Mouse (Mus musculus): ENCODE measurements around the gene Ndufaf4.
"Not testable (repeated sequence)": the region's sequence is repeated elsewhere in the genome, so short reads cannot be mapped to it uniquely, and the experiment has no call there.

The Ndufaf4 gene

GRCm38 (mm10) chr4:24897851-24898515 lies at the start of gene Ndufaf4:
TSS of gene Ndufaf4 (plus strand) at chr4:24898083.
- H3K27me3 ChIP-seq (ENCODE audit: insufficient read depth, low read length), result no peaks in the 10 kb centered on the region; the same call in none of the 2 replicates
- peak within 1 kb of the TSS; percentile 90 for H3K4me3 ChIP-seq (replicated peaks; ENCODE audit: low read length)
- peaks cover 24% of the 10 kb centered on the region for H3K36me3 ChIP-seq (ENCODE audit: insufficient read depth, low read length)
- TF ChIP-seq CTCF (conservative IDR thresholded peaks at IDR 0.05; ENCODE audit: low read length) (no peak), NANOG (IDR thresholded peaks at IDR 0.05; ENCODE audit: borderline replicate concordance, low read length) (no peak), POU5F1 (IDR thresholded peaks at IDR 0.05; ENCODE audit: borderline replicate concordance, low read length) (no peak)
- peaks cover 16% of the 10 kb centered on the region for H3K4me1 ChIP-seq (replicated peaks; ENCODE audit: low read depth, low read length)
- H3K9me3 ChIP-seq (ENCODE audit: low read length), result no peaks in the 10 kb centered on the region

DNA sequence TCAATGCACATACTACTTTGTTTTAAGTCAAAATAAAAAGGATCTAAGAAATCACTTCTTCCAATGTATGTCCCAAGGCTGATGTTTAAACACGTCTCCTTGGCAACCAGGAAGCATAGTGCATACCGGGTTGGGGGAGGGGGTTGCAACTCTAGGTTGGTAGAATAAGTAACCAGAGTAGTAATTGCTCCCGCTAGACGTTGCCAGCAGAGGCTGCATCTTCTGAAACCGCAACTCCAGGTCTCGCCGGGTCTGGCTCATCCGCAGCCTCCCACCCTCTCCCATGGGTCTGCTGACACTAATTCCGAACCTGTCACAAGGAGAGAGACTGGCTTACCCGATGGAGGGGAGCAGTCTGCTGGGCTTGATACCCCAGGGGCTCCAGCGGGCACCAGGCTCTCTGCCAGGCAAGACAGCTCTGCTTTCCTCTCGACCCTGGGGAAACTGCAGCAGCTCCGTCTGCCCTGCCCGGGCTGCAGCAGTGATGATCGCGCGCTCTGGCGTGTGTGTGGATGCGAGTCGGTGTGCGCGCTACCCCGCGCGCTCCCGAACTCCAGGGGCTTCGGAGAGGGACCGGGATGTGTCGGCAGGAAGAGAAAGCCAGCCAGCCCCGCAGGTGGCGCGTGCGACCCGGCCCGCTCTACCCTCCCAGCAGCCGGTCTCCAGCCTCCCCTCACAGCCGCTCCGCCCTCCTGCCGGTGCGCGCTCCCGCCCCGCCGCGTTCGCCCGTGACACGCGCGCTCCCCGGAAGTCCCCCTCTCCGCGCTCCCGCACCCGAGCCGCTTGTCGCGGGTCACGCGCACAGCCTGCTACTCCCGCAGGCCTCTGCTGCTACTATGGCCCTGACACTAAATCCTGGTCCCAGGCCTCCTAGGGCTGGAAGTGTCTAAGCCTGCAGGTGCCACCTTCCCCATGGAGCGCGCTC lies 47.2 kb upstream of the Ndufaf4 start, which contains the start of gene Klhl32:
Klhl32 (minus strand) TSS at position 724 of the 925 bp plus-strand sequence.
- H3K27me3 ChIP-seq (ENCODE audit: insufficient read depth, low read length), result peaks cover 14% of the 10 kb centered on the region
- H3K4me3 ChIP-seq (replicated peaks; ENCODE audit: low read length), result peak within 1 kb of the TSS; percentile 87
- H3K36me3 ChIP-seq (ENCODE audit: insufficient read depth, low read length), result no peaks in the 10 kb centered on the region
- TF ChIP-seq POU5F1 (IDR thresholded peaks at IDR 0.05; ENCODE audit: borderline replicate concordance, low read length) (no peak), NANOG (IDR thresholded peaks at IDR 0.05; ENCODE audit: borderline replicate concordance, low read length) (no peak), CTCF (conservative IDR thresholded peaks at IDR 0.05; ENCODE audit: low read length) (no peak)
- no peaks in the 10 kb centered on the region for H3K9me3 ChIP-seq (ENCODE audit: low read length)
- peaks cover 21% of the 10 kb centered on the region for H3K4me1 ChIP-seq (replicated peaks; ENCODE audit: low read depth, low read length)

DNA sequence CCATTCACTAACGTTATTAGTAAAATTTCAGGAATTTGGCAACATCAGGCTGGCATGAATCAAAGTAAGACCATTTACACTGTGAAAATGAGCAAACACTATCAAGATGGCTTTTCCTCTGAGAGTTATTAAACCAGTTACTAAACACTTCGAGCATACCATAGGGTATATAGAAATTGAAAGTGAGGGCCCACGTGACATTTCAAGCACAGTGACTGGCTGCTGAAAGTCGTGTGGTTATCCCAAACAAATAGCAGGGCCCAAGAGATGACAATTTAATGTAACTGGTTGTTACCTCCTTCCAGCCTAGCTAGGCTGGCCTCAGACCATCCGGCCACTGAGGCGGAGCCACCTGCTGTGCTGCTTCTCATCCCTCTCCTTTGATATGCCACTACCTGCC lies 32.2 kb upstream of the Ndufaf4 start:
- no peaks in the 10 kb centered on the region for H3K36me3 ChIP-seq (ENCODE audit: insufficient read depth, low read length)
- H3K4me1 ChIP-seq (replicated peaks; ENCODE audit: low read depth, low read length), result no peaks in the 10 kb centered on the region; the same call in 1 of the 2 replicates
- TF ChIP-seq POU5F1 (IDR thresholded peaks at IDR 0.05; ENCODE audit: borderline replicate concordance, low read length) (no peak), CTCF (conservative IDR thresholded peaks at IDR 0.05; ENCODE audit: low read length) (no peak), NANOG (IDR thresholded peaks at IDR 0.05; ENCODE audit: borderline replicate concordance, low read length) (no peak)
- H3K4me3 ChIP-seq (replicated peaks; ENCODE audit: low read length), result no peak overlapping the region
- H3K9me3 ChIP-seq (ENCODE audit: low read length), result no peaks in the 10 kb centered on the region
- H3K27me3 ChIP-seq (ENCODE audit: insufficient read depth, low read length), result peaks cover 13% of the 10 kb centered on the region

- no peak overlapping the region for H3K4me3 ChIP-seq (replicated peaks; ENCODE audit: low read length)
- no peak for TF ChIP-seq POU5F1 (IDR thresholded peaks at IDR 0.05; ENCODE audit: borderline replicate concordance, low read length)
- no peak for TF ChIP-seq NANOG (IDR thresholded peaks at IDR 0.05; ENCODE audit: borderline replicate concordance, low read length)
- TF ChIP-seq CTCF (conservative IDR thresholded peaks at IDR 0.05; ENCODE audit: low read length), result no peak
- H3K9me3 ChIP-seq (ENCODE audit: low read length), result no peaks in the 10 kb centered on the region
- H3K4me1 ChIP-seq (replicated peaks; ENCODE audit: low read depth, low read length), result no peaks in the 10 kb centered on the region
- H3K27me3 ChIP-seq (ENCODE audit: insufficient read depth, low read length), result peaks cover 17% of the 10 kb centered on the region
- H3K36me3 ChIP-seq (ENCODE audit: insufficient read depth, low read length), result no peaks in the 10 kb centered on the region
Measured at GRCm38 (mm10) chr4:24869230-24869629, 28.7 kb upstream of the Ndufaf4 start.

DNA sequence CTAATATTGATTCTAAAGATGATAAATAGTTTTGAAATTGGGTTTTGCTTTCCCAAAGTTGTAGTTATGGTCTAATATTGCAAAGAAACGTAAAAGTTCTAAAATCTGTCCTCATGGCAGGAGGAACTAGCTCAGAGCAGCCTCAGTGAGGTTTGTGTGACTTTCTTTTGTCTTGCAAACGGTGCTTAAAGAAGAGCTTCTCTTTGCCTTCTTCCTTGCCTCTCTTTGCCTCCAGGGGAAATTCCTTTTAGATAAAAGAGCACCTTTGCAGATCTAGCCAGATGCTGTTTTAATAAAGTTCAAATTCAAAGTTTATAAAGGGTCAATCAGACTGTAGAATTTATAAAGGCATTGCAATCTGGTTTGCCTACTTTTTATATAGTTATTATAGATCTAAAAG lies 8.5 kb upstream of the Ndufaf4 start:
- not testable (repeated sequence) for H3K4me3 ChIP-seq (replicated peaks; ENCODE audit: low read length); H3K27me3 ChIP-seq (ENCODE audit: insufficient read depth, low read length); H3K36me3 ChIP-seq (ENCODE audit: insufficient read depth, low read length)
- H3K9me3 ChIP-seq (ENCODE audit: low read length), result peaks cover 25% of the 10 kb centered on the region
- H3K4me1 ChIP-seq (replicated peaks; ENCODE audit: low read depth, low read length), result peaks cover 15% of the 10 kb centered on the region
- peak; percentile 9; the same call in 1 of the 2 replicates for TF ChIP-seq POU5F1 (IDR thresholded peaks at IDR 0.05; ENCODE audit: borderline replicate concordance, low read length)

GRCm38 (mm10) chr4:24892293-24892692 lies 5.6 kb upstream of the Ndufaf4 start:
- H3K27me3 ChIP-seq (ENCODE audit: insufficient read depth, low read length); H3K36me3 ChIP-seq (ENCODE audit: insufficient read depth, low read length); H3K4me3 ChIP-seq (replicated peaks; ENCODE audit: low read length): not testable (repeated sequence)
- TF ChIP-seq NANOG (IDR thresholded peaks at IDR 0.05; ENCODE audit: borderline replicate concordance, low read length) (peak; percentile 94), POU5F1 (IDR thresholded peaks at IDR 0.05; ENCODE audit: borderline replicate concordance, low read length) (peak; percentile 65; the same call in 1 of the 2 replicates)
- Histone ChIP-seq H3K9me3 (ENCODE audit: low read length) (peaks cover 23% of the 10 kb centered on the region), H3K4me1 (replicated peaks; ENCODE audit: low read depth, low read length) (peaks cover 17% of the 10 kb centered on the region)

- H3K4me1 ChIP-seq (replicated peaks; ENCODE audit: low read depth, low read length), result peaks cover 25% of the 10 kb centered on the region
- no peak overlapping the region for H3K4me3 ChIP-seq (replicated peaks; ENCODE audit: low read length)
- peaks cover 8% of the 10 kb centered on the region for H3K9me3 ChIP-seq (ENCODE audit: low read length)
- no peaks in the 10 kb centered on the region for H3K36me3 ChIP-seq (ENCODE audit: insufficient read depth, low read length)
- no peak for TF ChIP-seq NANOG (IDR thresholded peaks at IDR 0.05; ENCODE audit: borderline replicate concordance, low read length)
- TF ChIP-seq POU5F1 (IDR thresholded peaks at IDR 0.05; ENCODE audit: borderline replicate concordance, low read length), result no peak
- TF ChIP-seq CTCF (conservative IDR thresholded peaks at IDR 0.05; ENCODE audit: low read length), result no peak
- H3K27me3 ChIP-seq (ENCODE audit: insufficient read depth, low read length), result no peaks in the 10 kb centered on the region; the same call in none of the 2 replicates
Measured at GRCm38 (mm10) chr4:24894625-24895024, 3.3 kb upstream of the Ndufaf4 start.

- TF ChIP-seq POU5F1 (IDR thresholded peaks at IDR 0.05; ENCODE audit: borderline replicate concordance, low read length) (no peak), CTCF (conservative IDR thresholded peaks at IDR 0.05; ENCODE audit: low read length) (peak; percentile 29), NANOG (IDR thresholded peaks at IDR 0.05; ENCODE audit: borderline replicate concordance, low read length) (no peak)
- Histone ChIP-seq H3K4me1 (replicated peaks; ENCODE audit: low read depth, low read length) (peaks cover 24% of the 10 kb centered on the region), H3K27me3 (ENCODE audit: insufficient read depth, low read length) (no peaks in the 10 kb centered on the region; the same call in none of the 2 replicates), H3K9me3 (ENCODE audit: low read length) (no peaks in the 10 kb centered on the region), H3K4me3 (replicated peaks; ENCODE audit: low read length) (no peak overlapping the region), H3K36me3 (ENCODE audit: insufficient read depth, low read length) (peaks cover 16% of the 10 kb centered on the region)
Measured at GRCm38 (mm10) chr4:24896829-24897228, 1.1 kb upstream of the Ndufaf4 start.

Measured in E14TG2a.4 (cell line).